Mouse (Mus musculus) CD4-positive, CD25-positive, alpha-beta regulatory T cell, adult 2 months (primary cell): ENCODE results near the gene Hist1h2aa.

Experiments
- DNase-seq: peaks from one replicate; pipeline ENCODE4 v3.0.0-alpha.2; 2012; ENCODE audit warnings: low read depth, low spot score

Gene Hist1h2aa

DNA sequence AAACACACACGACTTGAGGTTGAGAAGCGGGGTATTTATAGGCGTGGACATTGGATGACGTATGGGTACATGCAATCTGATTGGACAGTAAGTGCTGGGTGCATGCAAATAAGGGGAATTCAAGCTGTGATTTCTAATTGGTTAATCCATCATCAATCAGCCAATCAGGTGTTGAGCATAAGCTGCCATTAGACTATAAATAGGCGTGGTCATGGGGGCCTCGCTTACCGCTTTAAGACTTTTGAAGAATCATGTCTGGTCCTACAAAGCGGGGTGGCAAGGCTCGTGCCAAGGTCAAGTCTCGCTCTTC lies at the start of gene Hist1h2aa:
Gene Hist1h2aa, plus strand, starts transcription at position 252 of the 310 bp plus-strand sequence.
- no peak for DNase-seq

DNA sequence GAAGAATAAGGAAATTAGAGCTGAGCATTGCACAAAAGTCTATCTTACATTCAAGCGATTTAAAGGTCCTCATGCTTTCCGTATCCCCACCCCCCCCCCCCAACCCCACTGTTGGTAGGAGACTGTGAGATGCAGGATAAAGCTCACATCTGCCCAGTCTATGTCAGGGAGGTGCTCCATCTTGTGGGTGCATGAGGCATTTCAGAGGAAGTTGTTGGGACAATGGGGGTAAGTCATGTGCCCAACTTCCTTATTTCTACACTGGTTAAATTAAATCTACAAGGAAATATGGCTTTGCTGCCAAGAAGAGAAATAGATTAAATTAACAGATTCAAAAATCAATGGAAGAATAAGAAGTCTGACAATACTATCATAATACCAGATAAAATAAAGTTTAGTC lies 48.7 kb upstream of the Hist1h2aa start:
- peak; percentile 24 for DNase-seq

DNA sequence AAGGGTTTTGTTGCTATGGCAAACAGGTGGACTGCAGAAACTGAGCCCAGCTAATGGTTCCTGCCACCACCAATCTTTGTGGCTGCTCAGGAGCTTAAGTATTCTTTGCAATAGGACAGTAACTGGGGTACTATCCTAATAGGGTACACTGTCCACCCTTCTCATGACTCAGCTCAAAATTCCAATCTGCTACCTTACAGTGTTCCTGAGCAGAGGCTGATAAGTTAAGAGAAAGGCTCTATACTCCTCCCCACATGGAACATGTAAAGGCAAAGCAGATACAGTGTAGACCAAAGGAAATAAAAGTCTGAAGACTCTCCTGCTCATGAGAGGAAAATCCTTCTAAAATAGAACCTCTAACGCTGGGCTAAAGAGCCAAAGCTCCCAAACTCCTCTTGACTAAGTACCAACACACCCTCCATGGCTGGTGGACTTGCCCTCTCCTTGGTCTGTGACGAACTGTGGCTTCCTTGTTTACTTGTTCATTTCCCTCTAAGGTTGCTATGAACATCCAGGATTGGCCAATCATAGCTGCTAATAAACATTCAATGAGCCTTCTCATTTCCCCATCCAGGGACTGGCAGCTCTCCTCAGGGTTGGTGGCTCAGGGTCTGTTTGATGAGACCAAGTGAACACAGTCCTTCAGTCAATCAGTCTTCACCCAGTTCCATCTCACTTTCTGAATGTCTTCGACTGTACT lies 47.1 kb upstream of the Hist1h2aa start:
- DNase-seq = no peak

DNA sequence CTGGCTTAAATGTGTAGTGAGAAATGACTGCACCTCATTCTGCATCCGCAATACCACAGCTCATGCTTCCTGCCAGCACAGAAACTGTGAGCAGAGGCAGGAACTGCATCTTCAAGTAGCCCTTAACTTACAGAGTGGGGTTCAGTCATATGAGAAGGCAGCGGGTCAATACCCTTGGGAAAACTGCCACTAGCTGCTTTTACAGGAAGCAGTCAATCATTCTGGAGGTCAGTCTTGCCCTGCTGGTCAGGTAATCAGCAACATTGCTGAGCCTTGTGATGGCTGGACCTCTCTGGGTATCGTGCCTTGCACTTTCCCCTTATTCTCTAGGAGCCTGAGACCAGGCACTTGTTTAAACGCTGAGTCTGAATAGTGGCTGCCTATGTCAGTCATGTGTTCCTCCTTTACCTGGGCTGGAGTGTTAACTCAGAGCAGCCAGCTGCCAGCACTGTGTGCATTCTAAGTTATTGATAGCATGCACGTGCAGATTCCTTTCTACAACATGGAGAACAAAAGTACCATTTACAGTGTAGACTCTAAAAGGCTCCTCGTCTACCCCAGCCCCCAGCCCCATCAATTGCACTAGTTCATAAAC lies 45.2 kb upstream of the Hist1h2aa start:
- DNase-seq = no peak

DNA sequence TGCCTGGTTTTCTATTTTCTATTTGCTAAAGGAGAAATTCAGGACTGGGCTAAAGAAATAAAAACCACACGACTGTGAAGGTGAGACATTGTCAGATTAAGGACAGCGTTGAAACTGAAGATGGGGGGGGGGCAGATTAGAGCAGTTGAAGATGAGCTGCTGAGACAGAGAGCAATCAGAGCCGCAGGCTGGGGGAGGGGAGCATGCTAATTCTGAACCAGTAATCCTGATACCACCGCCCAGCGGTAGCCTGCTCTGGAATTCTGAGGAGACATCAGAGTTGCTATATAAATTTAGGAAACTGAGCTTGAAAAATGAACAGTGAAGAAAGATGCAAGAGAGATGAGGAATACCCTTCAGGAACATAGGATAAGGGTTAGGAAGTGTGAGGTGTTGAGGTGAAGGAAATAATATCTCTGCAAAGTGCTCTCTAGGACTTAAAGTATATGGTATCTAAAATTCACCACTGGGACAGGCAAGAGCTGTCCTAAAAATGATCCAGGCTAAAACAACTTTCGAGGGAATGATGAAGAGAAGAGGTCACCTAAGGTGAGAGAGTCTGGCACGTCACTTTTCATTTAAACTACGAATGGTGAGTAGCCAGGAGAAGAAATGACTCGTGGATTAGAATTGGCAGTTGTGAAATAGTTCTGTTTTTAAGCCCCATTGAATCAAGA lies 41.5 kb upstream of the Hist1h2aa start:
- no peak for DNase-seq

DNA sequence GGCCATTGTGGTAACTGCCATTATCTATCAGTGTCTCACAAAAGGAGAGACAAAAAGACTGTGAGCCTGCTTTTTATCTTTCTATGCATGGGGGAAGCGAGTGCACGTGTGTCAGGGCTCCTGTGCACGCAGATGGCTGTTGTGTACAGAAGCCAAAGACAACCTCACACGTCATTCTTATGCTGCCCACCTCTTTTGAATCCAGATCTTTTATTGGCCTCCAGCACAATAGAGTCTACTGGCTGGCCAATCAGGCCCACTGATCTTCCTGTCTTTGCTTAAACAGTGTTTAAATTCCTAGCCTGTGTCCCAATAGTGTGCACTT lies 41.0 kb upstream of the Hist1h2aa start:
- no peak for DNase-seq

DNA sequence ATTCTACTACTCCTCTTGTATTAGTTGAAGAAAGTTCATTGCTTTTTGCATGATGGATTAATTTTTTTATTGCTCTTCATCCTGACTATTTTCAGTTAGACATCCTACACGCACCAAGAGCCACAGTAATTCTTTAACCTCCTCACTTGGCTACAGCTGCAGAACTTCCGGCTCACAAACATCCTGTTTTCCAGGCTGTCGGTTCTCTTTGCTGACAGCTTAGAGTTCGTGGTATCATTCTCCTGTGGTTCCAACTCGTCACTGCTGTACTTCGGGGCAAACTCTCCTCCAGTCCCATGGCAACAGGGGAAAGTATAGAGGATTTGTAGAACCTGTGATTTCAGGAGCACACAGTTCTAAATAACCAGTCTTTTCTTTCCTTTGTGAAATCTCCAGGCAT lies 36.0 kb upstream of the Hist1h2aa start:
- peak; percentile 29 for DNase-seq

DNA sequence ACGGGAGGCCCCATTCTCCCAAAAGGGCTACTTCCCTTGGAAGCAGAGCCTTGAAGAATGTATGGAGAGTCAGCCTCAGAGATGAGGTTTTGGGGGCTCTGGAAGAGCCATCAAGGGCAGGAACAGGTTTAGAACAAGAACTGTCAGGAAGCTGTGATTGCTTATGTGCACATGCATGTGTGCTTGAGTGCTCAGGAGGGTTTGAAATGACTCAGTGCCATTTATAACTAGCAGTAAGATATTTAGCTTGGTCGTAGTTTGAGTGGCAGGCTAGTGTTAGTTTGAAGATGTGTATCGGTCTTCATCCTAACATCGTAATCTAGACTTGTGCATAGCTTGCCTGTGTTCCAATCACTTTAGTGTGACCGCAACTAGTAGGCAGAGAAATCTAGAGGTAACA lies 27.4 kb upstream of the Hist1h2aa start:
- no peak for DNase-seq

DNA sequence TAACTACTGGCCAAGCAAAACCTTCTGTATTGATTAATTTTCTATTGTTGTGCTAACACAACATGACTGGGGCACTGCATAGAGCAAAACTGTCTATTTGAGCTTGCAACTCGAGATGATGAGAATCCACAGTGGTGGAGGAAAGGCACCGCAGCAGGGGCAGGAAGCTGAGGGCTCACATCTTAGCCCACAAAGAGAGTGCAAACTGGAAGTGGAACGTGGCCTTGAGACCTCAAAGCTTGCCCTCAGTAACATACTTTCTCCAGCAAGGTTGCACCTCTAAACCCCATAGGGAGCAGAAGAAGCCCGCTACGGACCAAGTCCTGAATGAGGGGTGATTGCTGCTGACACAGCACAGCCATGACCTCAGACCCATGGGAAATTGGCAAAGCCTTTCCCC lies 24.1 kb upstream of the Hist1h2aa start:
- no peak for DNase-seq

DNA sequence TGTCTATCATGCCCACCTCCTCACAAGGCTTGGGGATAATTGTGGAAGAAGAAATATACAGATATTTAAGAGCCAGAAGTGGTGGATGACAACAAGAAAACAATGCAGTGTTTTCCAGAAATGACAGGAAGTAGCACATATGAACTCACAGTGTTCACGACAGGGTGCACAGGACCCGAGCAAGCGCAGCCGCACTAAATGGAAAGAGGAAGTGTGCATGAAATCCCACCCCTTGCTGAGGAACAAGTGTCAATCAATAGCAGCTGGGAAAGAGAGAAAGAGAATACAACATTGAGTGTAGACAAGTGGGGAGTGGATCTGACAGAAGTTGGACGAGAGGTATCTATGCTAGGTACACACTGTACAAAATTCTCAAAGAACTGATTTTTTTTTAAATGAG lies 22.9 kb upstream of the Hist1h2aa start:
- no peak for DNase-seq

DNA sequence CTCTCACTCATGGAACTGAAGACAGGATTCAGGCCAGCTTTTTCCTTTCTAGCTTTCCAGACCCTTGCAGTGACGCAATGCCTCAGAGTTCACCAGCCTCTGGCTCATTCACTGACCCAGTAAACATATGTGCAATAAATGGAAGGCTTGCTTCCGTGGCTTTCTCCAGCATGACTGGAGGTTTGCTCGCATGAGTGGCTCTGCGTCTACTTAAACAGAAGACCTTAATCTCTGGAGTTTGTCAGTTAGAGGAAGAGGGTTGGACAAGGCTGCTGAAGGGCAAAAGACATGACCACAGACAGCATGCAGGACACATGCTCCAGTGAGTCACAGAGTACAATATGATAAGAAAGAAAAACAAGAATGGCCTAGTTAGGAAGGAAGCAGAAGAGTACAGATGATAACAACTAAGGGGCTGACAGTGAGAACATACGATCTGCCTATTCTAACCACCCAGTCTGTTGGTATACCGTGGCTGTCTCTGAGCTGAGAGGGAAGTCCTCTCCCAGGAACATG lies 20.4 kb upstream of the Hist1h2aa start:
- no peak for DNase-seq

DNA sequence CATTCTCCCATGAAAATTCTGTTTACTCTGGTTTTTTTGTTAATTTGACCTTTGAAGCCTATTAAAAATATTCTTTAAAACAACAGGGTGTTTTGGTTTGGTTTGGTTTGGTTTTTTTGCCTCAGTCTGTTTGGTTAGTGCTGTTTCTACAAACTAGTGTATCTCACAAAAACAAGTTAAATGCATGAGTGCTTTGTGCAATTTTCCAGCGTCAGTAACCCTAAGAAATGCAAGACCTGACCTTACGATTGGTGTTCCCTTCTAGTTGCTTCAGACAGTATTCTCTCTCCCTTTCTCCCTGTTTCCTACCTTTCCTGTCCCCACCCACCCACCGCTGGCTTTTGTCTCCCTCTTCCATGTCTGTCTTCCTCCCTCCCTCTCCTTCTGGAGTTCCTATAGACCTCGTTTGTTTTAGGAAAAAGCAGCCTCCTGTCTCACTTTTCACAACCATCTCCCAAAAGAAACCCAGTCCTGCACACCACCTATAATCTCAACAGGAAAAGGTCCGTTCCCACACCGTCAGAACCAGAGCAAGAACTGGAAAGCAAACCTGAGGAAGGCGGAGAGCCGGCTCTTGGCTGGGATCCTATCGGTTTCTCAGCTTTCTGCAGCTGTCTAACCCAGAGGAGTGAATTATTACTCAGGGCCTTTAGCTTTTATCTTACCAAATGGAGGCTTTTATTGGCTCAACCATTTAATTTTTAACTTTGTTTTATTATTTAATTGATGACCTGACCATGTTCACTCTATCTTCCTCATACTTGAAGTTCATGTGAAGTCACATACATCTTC lies 19.7 kb upstream of the Hist1h2aa start, which contains the start of gene Slc17a4:
Gene Slc17a4, minus strand, starts transcription at position 634 of the 792 bp plus-strand sequence.
- DNase-seq = no peak

DNA sequence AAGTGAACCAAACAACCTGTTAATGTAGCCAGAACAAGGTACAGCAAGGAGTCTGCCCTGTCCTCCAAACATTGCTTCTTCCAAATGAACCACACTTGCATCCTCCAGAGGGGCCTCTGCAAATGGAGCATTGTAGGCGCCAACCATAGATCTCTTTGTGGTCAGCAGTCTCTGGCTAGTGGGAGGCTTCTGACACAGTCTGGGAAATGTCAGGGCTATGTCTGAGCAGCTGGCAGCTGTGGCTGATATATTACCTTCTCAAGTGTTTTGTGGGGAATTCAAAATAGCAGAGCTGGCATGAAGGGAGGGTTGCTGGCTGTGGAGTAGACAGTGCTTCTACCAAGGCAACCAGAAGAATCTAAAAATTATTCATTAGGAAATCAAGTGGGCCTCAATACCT lies 18.1 kb upstream of the Hist1h2aa start:
- no peak for DNase-seq

DNA sequence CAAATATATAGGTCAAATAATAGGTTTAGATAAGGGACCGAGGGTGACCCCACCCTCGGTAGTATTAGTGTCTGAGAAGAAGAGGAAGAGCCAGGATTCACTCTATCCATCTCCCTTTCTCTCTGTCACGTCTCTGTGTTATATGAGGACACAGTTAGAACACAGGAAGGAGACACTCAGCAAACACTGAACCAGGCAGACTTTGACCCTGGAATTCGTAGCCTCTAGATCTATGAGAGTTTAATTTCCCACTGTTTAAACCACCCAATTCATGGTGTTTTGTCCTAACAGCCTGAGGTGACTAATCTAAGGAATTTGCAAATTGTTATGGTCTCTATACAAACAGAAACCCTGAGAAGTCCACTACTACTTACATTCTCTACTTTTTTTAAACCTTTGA lies 16.6 kb upstream of the Hist1h2aa start:
- DNase-seq = no peak

DNA sequence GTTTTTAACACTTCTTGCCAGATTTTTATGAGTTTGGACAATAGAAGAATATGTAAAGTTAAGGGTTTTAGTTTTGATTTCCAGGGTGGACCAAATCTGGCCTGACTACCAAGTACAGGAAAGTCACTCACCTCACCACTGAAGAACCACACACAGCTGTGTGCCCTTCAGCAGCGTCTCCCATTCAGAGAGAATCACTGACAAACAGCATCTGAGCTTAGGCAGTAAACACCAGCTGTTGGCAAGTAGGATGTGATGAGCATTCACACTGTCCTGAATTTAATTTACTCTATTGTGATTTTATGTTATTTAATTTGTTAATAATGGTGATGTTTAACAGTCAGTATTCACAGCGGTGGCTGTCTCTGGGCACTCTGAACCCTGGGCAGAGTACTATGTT lies 8.5 kb upstream of the Hist1h2aa start:
- DNase-seq = no peak

DNA sequence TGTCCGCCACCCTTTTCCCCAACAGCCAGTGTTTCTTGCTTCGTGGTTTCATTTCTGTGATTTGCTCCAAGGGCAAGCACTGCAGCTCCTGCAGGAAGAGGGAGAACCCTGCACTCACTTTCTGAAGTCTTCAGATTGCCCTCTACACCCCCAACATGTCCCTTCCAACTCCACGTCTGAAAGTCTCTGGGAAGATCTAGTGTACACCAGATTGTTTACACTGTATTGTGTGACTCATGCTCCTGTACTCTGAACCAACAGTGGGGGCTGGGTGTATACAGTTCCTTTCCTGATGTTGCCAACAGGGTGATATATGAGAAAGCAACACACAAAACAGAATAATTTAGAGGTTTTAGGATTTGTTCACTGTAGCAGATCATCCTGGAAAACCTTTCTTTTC lies 5.6 kb upstream of the Hist1h2aa start:
- no peak for DNase-seq

DNA sequence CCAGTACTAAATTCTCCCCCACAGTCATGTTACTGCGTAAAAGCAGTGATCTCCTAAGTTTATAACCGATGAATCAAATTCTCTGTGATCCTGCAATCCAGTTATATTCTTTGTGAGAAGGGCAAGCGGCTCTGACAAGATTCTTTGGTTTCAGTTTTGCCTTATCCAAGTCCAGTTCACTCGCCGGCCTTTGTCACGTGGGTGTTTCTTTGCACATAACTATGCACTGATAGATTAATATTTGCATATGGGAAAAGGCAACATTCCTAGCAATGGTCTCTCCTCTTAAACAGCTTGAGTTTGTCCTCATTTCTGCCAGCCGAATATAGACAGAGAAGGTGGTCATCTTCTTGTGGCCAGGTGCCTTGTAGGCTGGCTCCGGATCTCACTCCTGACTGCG lies 3.8 kb upstream of the Hist1h2aa start:
- DNase-seq = no peak

DNA sequence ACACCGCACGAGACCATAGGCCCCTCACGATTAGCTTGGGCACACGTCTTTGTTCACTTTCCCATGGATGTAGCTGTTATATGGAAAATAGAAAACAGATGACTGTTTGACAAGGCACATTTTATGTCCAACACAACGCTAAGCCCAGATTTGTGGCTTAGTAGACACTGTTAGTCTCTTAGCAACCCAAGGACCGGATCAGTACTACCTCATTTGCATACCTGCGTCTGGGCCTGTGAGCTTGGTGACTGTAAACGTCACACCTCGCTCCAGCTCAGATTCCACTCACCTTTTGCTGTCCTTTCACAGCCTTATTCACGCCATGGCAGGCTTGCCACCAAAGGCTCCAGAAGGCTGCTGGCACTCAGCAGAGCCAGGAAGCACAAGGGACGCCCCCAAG lies 3.4 kb upstream of the Hist1h2aa start:
- no peak for DNase-seq

DNA sequence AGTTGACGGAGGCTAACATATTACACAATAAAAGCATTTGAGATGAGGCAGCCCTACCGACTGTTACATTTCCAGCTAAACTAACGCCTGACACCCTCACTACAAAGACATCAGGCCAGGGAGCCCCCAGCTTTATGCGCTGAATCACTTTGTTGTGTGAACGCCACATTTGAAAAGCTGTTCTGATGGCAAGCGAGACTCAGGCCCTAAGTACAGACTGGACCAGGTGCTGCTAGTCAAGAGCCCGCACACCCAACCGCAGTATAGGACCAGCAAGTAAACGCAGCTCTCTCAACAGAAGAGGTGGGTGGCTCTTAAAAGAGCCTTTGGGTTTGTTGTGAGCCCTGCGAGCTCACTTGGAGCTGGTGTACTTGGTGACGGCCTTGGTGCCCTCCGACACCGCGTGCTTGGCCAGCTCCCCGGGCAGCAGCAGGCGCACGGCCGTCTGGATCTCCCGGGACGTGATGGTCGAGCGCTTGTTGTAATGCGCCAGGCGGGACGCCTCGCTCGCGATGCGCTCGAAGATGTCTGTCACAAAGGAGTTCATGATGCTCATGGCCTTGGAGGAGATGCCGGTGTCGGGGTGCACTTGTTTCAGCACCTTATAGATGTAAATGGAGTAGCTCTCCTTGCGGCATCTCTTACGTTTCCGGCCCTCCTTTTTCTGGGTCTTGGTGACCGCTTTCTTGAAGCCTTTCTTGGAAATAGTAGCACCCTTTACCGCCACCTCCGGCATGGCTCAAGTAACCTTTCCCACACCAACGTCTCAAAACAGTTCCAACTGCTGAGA lies 646 bp upstream of the Hist1h2aa start, which contains the start of gene Hist1h2ba:
Gene Hist1h2ba, minus strand, starts transcription at position 736 of the 790 bp plus-strand sequence.
- DNase-seq = no peak

DNA sequence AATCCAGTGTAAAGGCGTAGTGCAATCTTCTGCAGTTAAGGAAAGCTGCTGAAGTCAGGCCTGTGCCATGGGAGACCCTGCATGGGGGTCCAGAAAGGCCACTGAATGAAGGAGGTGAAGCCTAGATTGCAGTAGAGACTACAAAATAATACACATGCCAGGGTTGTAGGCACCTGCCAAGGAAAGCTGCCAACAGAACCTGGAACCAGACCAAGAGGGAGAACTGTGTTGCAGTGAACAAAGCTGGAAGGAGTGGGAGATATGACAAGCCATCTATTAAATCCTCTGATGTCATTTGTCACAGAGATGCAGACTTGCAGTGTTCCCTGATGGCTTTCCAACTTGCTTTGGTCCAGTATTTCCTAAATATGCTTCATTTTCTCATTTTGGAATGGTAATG lies 4.4 kb downstream of the Hist1h2aa start:
- DNase-seq = no peak

DNA sequence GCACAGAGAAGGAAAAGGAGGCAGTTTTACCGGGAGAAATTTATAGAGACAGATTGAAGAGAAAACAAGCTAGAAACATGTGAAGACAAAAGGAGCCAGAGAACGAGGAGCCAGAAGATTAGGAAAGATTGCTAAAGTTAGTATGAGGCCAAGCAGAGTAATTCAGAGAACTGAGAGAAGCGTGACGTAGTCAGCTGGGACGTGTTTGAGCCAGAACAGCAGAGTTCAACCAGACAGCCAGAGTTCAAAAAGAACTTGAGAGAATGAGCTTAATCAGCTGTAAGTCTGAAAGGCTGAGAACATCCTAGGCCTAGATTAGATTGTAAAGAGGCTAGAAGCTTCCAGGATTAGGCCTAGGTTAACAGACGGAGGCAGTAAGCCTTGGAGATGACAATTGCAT lies 6.0 kb downstream of the Hist1h2aa start:
- no peak for DNase-seq
